Mouse (Mus musculus): ENCODE measurements at regions not wholly inside any gene's neighbourhood (a gene's known extent, or its start where the extent isn't known, plus 50 kb on each side); places are given as distances from the start of the nearest gene placed in this dataset.

DNA sequence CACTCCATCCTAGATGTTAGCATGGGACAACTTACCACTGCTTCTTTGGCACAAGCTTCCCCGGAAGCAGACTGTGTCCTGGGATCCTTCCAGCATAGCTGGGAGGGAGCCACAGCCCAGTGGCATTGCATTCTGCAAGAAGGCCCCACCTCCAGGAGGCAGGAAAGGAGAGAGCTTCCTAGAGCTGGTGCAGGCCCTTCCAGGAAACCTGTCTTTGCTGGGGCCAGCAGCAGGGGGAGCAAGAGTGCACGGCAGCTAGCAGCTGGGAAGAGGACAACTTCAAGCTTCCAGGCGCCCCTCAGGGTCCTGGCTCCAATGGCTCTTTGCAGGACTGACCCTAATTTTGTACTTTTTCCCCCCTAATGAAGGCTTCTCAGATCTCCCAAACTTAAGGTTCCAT lies 115.4 kb upstream of the Sorcs3 start:
- peak; percentile 11 for DNase-seq (ENCODE audit: low spot score)

DNA sequence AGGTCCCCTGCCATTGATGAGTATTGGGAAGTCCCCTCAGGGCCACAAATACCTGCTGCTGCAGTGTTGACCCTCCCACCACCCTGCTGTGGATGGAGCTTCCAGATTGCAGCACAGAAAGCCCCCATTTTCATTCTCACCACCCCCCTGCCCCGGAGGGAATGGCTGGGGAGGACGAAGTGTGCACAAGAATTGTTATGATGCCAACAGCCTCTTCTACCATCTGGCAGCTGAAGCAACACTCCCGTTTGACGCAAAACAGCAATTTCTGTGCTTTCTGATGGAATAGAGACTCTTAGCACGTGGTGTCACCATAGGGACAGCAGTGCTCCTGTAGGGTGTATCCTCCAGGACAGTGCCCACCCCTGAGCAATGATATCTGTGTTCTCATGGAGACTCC lies 108.5 kb upstream of the Sorcs3 start:
- DNase-seq (ENCODE audit: low spot score) = no peak

DNA sequence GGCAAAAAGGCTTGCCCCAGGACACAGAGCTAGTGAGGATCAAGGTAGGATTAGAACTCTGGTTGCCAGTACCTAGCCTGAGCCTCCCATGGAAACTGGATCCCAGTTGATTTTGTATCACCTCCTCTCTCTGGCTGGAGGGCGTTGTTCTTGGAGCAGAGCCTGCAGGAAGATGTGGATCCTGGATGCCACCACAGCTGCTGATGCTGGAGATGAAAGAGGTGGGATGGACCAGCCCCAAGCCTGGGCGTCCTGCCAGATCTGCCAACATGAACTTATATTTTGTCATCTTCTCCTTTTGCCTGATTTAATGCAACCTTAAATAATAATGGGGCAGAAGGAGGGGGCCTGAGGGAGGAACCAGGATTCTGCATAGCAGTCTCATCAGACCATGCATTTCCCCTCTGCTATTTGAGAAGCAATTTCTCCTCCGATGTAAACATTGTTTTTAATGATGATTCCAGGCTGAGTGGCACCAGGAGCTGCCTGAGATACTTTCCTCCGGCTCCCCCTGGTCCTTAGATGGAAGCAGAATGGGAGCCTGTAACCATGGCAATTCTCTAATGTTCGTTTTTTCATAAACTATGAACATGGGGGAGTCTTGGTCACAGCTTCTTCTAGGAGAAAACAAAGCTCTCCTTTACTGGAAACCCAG lies 107.8 kb upstream of the Sorcs3 start:
- DNase-seq (ENCODE audit: low spot score) = no peak

- no peak for DNase-seq (ENCODE audit: low spot score)
Measured at GRCm38 (mm10) chr19:48100991-48101390, 104.8 kb upstream of the Sorcs3 start.

- no peak for DNase-seq (ENCODE audit: low spot score)
Measured at GRCm38 (mm10) chr19:48115155-48115554, 90.7 kb upstream of the Sorcs3 start.

DNA sequence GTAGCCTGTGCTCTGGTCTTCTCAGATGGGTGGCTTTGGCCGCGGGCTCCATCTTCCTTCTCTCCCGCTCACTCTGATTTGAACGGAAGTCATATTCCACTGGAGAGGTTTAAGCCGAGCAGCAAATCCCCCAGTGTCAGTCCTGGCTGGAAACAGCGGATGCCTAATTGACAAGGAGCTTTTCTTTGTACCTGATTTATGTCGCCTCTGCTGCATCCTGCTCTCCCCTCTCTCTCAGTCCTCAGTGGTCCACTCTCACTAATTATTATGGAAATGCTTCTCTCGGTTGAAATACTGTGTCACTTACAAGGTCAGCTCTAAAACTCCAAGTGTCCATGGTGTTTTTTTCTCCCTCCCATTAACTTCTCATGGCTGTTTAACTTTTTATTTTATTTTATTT lies 90.1 kb upstream of the Sorcs3 start:
- DNase-seq (ENCODE audit: low spot score) = no peak

- DNase-seq (ENCODE audit: low spot score) = no peak
Measured at GRCm38 (mm10) chr19:48116689-48117088, 89.1 kb upstream of the Sorcs3 start.

DNA sequence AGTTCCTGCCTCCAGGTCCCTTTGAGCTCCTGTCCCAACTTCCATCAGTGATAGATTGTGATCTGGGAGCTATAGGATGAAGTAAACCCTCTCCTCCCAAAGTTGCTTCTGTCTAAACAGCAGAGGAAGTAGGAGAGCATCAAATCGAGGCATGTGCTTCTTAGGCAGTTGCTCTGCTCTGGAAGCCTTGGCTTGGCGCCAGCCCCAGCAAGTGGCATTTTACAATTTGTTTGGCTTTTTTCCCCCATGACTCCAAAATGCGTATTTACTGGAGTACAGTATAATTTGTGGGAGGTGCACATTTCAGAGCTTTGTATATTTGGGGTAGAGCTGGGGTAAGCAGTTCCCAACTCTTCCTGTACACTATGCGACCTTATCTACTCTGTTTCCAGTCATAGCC lies 88.2 kb upstream of the Sorcs3 start:
- DNase-seq (ENCODE audit: low spot score) = no peak

DNA sequence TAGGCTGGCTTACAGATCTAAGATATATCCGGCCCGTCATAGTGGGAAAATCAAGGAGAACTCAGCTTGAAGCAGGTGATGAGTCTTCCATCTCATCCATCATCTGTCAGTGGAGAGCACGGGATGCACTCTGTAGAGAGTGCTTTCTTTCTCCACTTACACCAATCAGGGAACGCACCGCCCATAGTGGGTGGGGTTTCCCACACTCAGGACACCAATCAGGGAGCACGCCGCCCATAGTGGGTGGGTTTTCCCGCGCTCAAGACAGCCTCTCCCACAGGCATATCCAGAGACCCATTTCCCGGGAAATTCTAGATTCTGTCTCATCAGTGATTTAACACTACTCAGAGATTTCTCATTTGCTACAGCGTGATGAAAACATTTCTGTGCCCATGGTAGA lies 83.5 kb upstream of the Sorcs3 start:
- no peak for DNase-seq (ENCODE audit: low spot score)

DNA sequence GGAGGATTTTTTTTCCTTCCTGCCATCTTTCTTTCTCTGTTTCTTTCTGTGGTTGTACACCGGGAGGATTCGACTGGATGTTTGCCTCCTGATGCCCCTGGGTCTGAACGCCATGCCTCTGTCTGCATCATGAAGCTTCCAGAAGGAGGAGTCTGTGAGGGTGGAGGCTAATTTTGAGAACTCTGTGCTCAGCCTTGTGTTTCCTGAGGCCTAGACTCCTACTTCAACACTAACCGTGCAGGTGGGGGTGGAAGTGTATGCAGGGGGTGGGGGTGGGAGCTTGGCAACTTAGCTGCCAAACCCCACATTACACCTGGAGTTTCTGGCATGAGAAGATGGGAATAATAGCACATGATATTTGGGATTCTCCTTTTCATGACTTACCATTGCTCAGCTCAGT lies 82.0 kb upstream of the Sorcs3 start:
- DNase-seq (ENCODE audit: low spot score) = no peak

DNA sequence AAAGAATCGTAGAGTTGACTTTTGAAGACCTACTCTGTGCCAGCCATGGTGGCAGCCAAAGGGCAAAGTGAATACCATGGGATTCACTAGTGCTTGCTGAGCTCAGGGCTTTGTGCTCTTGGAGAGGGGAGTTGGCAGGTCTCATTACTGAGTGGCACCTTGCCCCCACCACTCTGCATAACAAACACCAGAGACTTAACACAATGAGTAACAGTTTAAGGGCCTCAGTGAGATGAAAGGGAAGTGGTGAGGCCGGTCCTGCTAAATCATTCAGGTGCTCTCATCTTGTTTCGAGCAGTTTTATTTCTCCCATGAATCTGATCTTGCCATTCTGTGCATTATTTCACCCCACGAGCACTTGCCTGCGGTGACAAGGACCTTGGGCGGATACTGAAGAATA lies 80.1 kb upstream of the Sorcs3 start:
- DNase-seq (ENCODE audit: low spot score) = no peak

GRCm38 (mm10) chr19:48128089-48128488 lies 77.7 kb upstream of the Sorcs3 start:
- no peak for DNase-seq (ENCODE audit: low spot score)

GRCm38 (mm10) chr19:48136231-48136630 lies 69.6 kb upstream of the Sorcs3 start:
- DNase-seq (ENCODE audit: low spot score) = no peak

DNA sequence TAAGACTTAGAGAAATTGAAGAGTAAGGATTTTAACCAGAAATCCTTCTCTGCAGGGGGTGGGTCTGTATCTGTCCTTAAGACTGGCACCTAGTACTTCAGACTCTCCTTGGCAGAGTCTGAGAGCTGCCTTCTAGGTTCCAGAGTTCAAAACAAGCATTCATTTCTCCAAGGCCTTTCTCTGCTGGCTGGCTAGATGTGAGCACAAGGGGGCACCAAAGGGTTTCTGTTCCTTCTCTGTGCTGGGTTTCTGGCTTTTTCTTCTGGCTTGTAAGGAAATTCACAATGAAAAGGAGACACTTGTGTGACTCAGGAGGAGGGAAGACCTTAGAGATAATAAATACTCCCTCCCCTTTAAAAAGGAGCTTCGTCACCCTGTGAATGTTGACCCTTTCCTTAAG lies 61.7 kb upstream of the Sorcs3 start:
- DNase-seq (ENCODE audit: low spot score) = no peak
